Mouse (Mus musculus) neural tube, embryonic 12.5 days (tissue): ENCODE results near the gene Epb41l3. TPM values are rescaled to one million over a fixed set of nuclear protein-coding genes. Genes with fewer than 3 reads are reported as not detected.
A peak's percentile ranks its signal among the peaks of the same experiment; 100 is the strongest.
"Not testable (repeated sequence)": the region's sequence is repeated elsewhere in the genome, so short reads cannot be mapped to it uniquely, and the experiment has no call there.

Experiments used
- ATAC-seq: fragments of 200-750 bp; cut with Nextera tagmentation; 2 replicates; pipeline ENCODE4 v1.8.0; 2017; ENCODE audit warnings: low read depth, mild to moderate bottlenecking, moderate TSS enrichment, moderate library complexity; ENCODE audit not compliant: low FRiP score
- H3K27ac ChIP-seq: fragments of 300-500 bp; sonication (generic); 2 replicates; pipeline ENCODE4 v1.5.1; 2016
- H3K27me3 ChIP-seq: fragments of 300-500 bp; sonication (generic); replicated peaks from 2 replicates; pipeline ENCODE4 v1.6.1; 2016; ENCODE audit warnings: mild to moderate bottlenecking
- H3K36me3 ChIP-seq: fragments of 300-500 bp; sonication (generic); 2 replicates; pipeline ENCODE4 v1.6.1; 2016; ENCODE audit warnings: mild to moderate bottlenecking
- H3K4me1 ChIP-seq: fragments of 300-500 bp; sonication (generic); 2 replicates; pipeline ENCODE4 v1.6.1; 2016
- H3K4me2 ChIP-seq: fragments of 300-500 bp; sonication (generic); replicated peaks from 2 replicates; pipeline ENCODE4 v1.6.1; 2016; ENCODE audit warnings: mild to moderate bottlenecking
- H3K4me3 ChIP-seq: fragments of 300-500 bp; sonication (generic); 2 replicates; pipeline ENCODE4 v1.5.1; 2016
- H3K9ac ChIP-seq: fragments of 300-500 bp; sonication (generic); 2 replicates; pipeline ENCODE4 v1.6.1; 2016; ENCODE audit warnings: mild to moderate bottlenecking
- H3K9me3 ChIP-seq: fragments of 300-500 bp; sonication (generic); 2 replicates; pipeline ENCODE4 v1.6.1; 2016; ENCODE audit warnings: mild to moderate bottlenecking
- WGBS: fragments of 180-500 bp; shearing (Covaris S2); methylation state at CpG from one replicate; pipeline ENCODE4 v1.1.7; 2016; 5-methylcytosine and 5-hydroxymethylcytosine counted together
- polyA plus RNA-seq: library from polyadenylated mRNA; unstranded; fragments of >200 nt; fragmentation: Nextera tagmentation; extraction: Ambion mirVana; gene quantifications from 2 replicates; pipeline ENCODE4 v1.2.1, GENCODE M21; 2016

Gene Epb41l3
- polyA plus RNA-seq, 1 experiment from 2014 or later, result 117 TPM

DNA sequence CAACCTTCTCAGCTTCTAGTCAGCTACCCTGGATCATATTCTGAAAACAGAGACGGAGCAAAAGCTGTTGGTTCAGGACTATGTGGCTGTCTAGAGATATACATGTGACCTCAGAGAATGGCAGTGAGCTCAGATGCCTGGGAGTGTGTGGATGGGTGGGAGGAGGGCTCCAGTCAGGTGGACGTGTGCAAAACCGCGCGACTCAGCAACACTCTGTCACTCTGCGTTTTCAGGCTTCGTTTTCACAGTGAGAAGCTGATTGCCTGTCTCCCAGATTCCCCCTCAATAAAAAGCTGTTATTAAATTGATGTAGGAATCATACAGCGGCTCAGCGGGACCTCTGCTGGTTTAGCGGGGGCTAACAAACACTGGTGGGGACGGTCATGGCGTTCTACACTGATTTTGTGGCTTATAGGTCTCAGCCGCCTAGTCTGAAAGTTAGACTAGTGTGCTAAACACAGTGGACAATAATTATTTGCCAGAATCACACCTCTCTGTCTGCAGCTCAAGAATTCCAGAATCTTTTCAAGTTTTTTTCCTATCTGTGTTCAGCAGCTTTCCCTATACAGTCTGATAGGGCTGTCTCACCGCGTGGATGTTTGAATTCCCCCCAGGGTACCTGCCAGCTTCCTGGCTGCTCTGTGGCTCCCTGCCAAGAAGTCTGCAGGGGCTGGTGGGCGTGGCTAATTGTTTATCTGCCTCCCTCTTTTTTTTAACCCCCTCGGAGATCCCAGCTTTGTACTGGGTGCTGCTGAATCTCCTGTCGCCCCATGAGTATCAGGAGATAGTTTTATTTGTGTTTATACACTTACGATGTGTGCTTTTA, 45.3 kb downstream of the Epb41l3 start:
- peaks cover 15% of the 10 kb centered on the region for H3K4me1 ChIP-seq
- 11% methylated on average over 19 of the region's 19 CpGs for WGBS
- no peaks in the 10 kb centered on the region for H3K36me3 ChIP-seq
- peak overlapping the region; percentile 54 for H3K4me2 ChIP-seq
- peak overlapping the region; percentile 1; the same call in 1 of the 2 replicates for H3K4me3 ChIP-seq
- no peak overlapping the region for H3K9ac ChIP-seq
- H3K27me3 ChIP-seq, result no peaks in the 10 kb centered on the region; the same call in 1 of the 2 replicates
- H3K27ac ChIP-seq, result no peak overlapping the region
- peak; percentile 82 for ATAC-seq
- no peaks in the 10 kb centered on the region for H3K9me3 ChIP-seq

DNA sequence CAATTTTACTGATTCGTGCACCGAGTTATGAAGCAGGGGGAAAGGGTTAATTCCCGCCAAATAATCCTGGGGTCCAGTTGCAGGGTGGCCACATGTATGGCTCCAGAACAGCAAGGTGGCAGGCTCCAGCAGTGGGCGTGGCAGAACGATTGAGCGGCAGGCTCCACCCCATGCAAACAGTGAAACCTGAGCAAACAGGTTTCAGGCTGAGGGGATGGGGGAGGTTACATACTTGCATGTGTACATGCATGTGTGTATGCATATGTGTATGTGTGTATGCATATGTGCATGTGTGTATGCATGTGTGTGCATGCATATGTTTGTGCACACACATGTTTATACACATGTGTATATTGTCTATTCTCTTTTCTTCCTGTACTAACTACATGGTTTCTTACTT, 46.9 kb downstream of the Epb41l3 start:
- not testable (repeated sequence) for H3K27me3 ChIP-seq, H3K4me3 ChIP-seq, H3K27ac ChIP-seq, ATAC-seq, H3K9me3 ChIP-seq, H3K9ac ChIP-seq, H3K36me3 ChIP-seq
- Histone ChIP-seq H3K4me2 (peak overlapping the region; percentile 45), H3K4me1 (peaks cover 15% of the 10 kb centered on the region)
- WGBS, result 13% methylated on average over 6 of the region's 6 CpGs

DNA sequence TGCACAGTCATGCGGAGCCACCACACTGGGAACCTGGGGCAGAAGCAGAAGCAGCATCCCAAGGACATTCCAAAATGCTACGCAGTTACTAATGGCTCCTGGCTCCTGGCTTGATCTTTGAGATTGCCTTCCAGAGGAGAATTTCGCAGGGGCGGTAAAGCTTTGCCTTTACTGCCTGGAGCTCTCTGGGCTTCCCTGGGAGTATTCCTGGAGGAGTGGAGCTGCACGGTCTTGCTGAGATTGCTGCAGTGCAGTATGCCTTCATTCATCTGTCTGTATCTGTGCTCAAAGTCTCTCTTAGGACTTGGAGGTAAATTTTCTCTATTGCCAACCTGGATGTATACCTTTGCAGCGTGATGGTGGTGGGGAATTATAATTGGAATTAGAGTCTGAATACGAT, 52.0 kb downstream of the Epb41l3 start:
- H3K4me2 ChIP-seq, result no peak overlapping the region
- 79% methylated on average over 7 of the region's 7 CpGs for WGBS
- no peaks in the 10 kb centered on the region for H3K36me3 ChIP-seq
- no peak overlapping the region for H3K4me3 ChIP-seq
- no peak overlapping the region for H3K27ac ChIP-seq
- no peaks in the 10 kb centered on the region; the same call in 1 of the 2 replicates for H3K27me3 ChIP-seq
- no peak for ATAC-seq
- H3K9me3 ChIP-seq, result no peaks in the 10 kb centered on the region
- H3K4me1 ChIP-seq, result peaks cover 3% of the 10 kb centered on the region; the same call in 1 of the 2 replicates
- no peak overlapping the region for H3K9ac ChIP-seq

DNA sequence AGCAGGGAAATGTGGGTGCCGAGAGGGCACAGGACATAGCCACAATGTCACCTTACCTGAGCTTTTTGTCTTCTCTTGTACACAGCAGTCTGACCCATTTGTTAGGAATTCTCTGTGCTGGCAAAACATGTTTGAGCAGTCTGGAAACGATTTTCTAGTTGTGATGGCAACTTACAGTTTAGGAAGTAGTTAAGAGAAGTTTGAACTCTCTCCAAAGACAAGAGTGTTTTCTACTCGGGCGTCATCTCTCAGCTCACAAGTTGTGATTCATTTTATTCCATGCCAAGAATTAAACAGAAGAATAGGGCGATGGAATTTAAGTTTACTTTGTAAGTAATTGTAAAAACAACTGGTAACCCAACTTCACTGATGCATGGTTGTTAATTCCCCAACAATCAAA, 52.5 kb downstream of the Epb41l3 start:
- Histone ChIP-seq H3K4me1 (peaks cover 3% of the 10 kb centered on the region; the same call in 1 of the 2 replicates), H3K27me3 (no peaks in the 10 kb centered on the region), H3K9ac (no peak overlapping the region), H3K4me3 (no peak overlapping the region), H3K4me2 (no peak overlapping the region), H3K9me3 (no peaks in the 10 kb centered on the region), H3K27ac (no peak overlapping the region), H3K36me3 (no peaks in the 10 kb centered on the region)
- 76% methylated on average over 5 of the region's 5 CpGs for WGBS
- no peak for ATAC-seq

DNA sequence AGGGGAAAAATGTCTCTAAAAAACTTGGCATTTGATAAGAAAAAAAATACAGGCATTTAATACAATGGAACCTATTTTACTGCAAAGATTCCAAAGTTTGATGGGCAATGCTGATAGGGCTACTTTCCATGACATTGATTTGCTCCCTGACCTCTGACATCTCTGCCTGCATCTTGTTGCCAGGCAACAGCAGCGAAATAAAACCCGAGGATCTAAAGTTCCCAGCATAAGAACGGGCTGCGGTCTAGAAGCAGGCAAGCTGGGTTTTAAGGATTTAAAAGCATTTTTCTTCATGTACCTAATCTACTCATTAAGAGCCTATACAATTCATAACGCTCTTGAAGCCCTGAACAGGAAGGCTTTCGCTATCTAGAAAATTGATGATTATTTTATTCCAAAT, 54.0 kb downstream of the Epb41l3 start:
- H3K36me3 ChIP-seq, result no peaks in the 10 kb centered on the region
- no peak overlapping the region for H3K27ac ChIP-seq
- H3K4me1 ChIP-seq, result peaks cover 3% of the 10 kb centered on the region; the same call in 1 of the 2 replicates
- H3K9ac ChIP-seq, result no peak overlapping the region
- no peak overlapping the region for H3K4me3 ChIP-seq
- no peak overlapping the region for H3K4me2 ChIP-seq
- no peaks in the 10 kb centered on the region for H3K9me3 ChIP-seq
- H3K27me3 ChIP-seq, result no peaks in the 10 kb centered on the region
- WGBS, result 29% methylated on average over 6 of the region's 6 CpGs
- no peak for ATAC-seq

DNA sequence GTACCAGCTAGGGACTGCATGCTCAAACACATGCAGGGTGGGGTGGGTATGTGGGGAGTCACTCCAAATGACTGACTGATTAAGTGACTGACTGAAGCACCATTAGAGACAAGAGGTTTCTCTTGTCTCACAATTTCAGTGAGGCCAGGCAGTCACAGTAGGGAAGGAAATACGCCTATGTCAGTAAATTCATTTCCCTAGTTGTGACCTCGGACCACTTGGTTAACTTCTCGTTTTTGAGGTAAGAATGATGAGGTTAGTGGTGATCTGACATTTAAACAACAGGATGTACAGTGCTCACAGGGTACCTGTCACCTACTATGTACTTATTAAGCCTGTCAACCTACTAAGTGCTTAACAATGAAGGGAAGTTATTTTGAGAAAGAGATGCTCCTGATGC, 67.5 kb downstream of the Epb41l3 start:
- no peak overlapping the region for H3K4me3 ChIP-seq
- no peaks in the 10 kb centered on the region for H3K27me3 ChIP-seq
- H3K9ac ChIP-seq, result no peak overlapping the region
- no peaks in the 10 kb centered on the region for H3K9me3 ChIP-seq
- no peak overlapping the region for H3K4me2 ChIP-seq
- no peaks in the 10 kb centered on the region for H3K4me1 ChIP-seq
- no peak overlapping the region for H3K27ac ChIP-seq
- WGBS, result 91% methylated on average over 3 of the region's 3 CpGs
- no peaks in the 10 kb centered on the region for H3K36me3 ChIP-seq
- ATAC-seq, result no peak

DNA sequence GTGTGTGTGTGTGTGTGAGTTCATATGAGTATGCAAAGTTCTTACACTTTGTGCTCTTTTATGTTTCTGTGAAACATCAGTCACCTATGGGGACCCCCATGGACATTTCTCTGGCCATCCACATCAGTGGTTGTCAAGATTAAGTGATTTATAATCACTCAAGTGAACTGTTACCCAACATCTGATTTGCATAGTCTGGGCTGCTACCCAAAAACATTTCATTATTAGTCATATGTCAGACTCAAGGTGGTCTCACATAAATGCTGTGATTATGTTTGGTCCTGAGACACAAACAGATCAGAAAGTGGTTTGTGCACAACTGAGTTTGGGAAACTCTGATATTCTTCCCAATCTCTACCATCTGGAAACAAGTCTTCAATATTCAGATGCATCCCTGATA, 75.3 kb downstream of the Epb41l3 start:
- Histone ChIP-seq H3K9me3 (no peaks in the 10 kb centered on the region), H3K36me3 (no peaks in the 10 kb centered on the region), H3K9ac (no peak overlapping the region), H3K4me3 (no peak overlapping the region), H3K27me3 (no peaks in the 10 kb centered on the region), H3K4me1 (0 out of 2 replicates have a peak, but pooled peaks cover under 1% of the 10 kb centered on the region), H3K27ac (no peak overlapping the region), H3K4me2 (no peak overlapping the region)
- no peak for ATAC-seq

DNA sequence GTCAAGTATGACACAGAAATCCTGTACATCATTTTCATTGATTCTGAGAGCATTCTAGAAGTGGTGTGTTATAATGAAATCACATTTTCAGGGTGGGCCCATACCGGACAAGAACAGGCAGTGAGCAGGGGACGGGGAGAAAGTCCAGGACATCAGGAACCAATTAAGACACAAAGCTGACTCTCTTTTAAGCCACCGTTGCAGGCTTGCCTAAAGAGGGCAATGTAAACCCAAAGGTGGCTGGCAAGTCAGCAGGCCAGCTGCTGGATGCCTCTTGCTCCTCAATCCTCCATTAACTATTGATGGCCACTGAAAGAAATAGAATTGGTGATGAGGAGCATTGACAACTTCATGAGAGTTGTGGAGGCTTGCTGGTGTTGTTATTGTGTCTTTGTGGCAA, 75.8 kb downstream of the Epb41l3 start:
- no peak overlapping the region for H3K9ac ChIP-seq
- H3K36me3 ChIP-seq, result no peaks in the 10 kb centered on the region
- 25% methylated on average over 3 of the region's 3 CpGs for WGBS
- ATAC-seq, result no peak
- H3K4me1 ChIP-seq, result peaks cover 4% of the 10 kb centered on the region; the same call in 1 of the 2 replicates
- no peak overlapping the region for H3K4me2 ChIP-seq
- H3K27ac ChIP-seq, result no peak overlapping the region
- H3K27me3 ChIP-seq, result no peaks in the 10 kb centered on the region
- H3K9me3 ChIP-seq, result no peaks in the 10 kb centered on the region
- no peak overlapping the region for H3K4me3 ChIP-seq

DNA sequence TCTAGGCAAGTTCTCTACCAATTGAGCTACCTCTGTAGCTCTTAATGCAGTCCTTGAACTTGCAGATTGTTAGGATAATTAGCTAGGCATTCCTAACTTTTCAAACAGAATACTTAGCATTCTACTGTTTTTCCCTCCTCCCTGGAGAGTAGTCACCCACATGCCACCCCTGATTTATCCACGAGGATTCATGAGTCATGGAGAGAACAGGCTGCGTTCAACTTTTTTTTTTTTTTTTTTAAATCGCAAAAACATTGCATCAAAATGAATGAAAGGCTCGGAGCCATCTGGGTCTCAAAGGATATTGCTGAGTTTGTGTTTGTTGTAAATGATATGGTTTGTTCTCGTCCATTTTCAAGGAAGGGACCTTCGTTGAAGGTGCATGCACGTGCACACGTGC, 79.6 kb downstream of the Epb41l3 start:
- Histone ChIP-seq H3K27me3 (no peaks in the 10 kb centered on the region; the same call in 1 of the 2 replicates), H3K4me2 (no peak overlapping the region), H3K36me3 (no peaks in the 10 kb centered on the region), H3K4me1 (peaks cover 14% of the 10 kb centered on the region), H3K9me3 (no peaks in the 10 kb centered on the region), H3K4me3 (no peak overlapping the region), H3K27ac (no peak overlapping the region), H3K9ac (no peak overlapping the region)
- ATAC-seq, result no peak
- 78% methylated on average over 8 of the region's 8 CpGs for WGBS

DNA sequence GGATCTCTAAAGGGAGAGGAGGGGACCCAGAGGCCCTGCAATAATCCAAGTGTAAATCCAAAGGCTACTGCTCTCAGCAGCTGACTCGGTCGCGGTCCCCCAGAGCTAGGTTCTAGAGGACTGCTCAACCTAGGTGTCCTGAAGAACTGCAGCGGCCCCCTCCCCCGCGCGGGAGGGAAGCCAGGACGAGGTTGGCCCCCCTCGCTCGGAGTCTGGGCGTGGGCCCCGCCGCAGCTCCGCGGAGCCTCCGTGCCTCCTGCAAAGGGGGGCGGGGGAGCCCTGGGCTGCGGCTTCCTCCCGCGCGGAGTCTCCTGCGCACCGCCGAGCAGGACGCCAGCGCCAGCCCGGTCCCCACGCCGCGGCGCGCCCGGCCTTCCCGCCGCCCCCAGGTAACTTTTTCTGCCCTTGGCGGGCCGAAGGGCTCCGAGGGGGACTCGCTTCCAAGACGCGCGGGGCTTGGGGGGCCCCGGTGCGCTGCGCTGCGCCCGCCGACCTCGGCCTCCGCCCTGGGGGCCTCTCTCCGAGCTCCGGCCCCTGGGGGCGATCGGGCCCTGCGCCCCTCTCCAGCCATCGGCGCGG, 81.1 kb downstream of the Epb41l3 start:
- H3K4me1 ChIP-seq, result peaks cover 14% of the 10 kb centered on the region
- H3K36me3 ChIP-seq, result no peaks in the 10 kb centered on the region
- no peaks in the 10 kb centered on the region for H3K9me3 ChIP-seq
- peak overlapping the region; percentile 94 for H3K4me2 ChIP-seq
- peak overlapping the region; percentile 22; the same call in 1 of the 2 replicates for H3K27ac ChIP-seq
- H3K4me3 ChIP-seq, result peak overlapping the region; percentile 88
- peak overlapping the region; percentile 90 for H3K9ac ChIP-seq
- ATAC-seq, result peak; percentile 85
- under 1% methylated on average over 58 of the region's 58 CpGs for WGBS
- no peaks in the 10 kb centered on the region; the same call in 1 of the 2 replicates for H3K27me3 ChIP-seq

DNA sequence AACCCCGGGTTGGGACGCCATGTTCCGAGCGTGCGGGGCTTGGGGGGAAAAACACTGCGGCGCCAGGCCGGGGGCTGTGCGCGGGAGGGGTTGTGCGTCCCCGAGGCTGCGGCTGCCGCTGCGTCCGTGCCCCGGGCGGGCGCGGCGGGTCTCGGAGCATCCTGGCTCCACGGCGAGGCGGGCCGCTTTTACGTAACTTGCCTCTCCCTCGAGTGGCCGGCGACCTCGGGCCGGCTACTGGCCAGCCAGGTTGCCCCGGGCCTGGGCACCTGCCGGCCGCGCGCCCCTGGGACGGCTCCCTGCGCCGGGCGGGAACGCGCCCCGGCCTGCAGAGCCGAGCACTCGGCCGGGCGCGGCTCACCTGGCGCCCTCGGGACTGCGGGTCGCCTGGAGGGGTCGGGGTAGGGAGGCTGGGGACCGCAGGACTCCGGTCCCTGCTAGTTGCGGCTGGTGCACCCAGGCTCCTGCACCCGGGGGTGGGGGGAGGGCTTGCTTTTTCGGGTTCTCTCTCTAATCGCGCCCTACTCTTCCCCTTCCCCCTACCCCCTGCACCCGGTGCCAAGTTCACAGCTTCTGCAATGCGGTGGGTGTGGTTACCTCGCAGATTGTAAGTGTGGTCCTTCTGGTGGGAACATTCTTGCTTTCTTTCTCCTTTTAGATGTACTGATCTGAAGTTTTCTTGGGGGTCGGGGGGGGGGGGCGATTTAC, 81.8 kb downstream of the Epb41l3 start:
- H3K4me2 ChIP-seq, result peak overlapping the region; percentile 94
- WGBS, result under 1% methylated on average over 56 of the region's 66 CpGs
- H3K9me3 ChIP-seq, result no peaks in the 10 kb centered on the region
- H3K4me1 ChIP-seq, result peaks cover 14% of the 10 kb centered on the region
- H3K36me3 ChIP-seq, result no peaks in the 10 kb centered on the region
- H3K4me3 ChIP-seq, result peak overlapping the region; percentile 88
- 0 out of 2 replicates have a peak overlapping the region, but pooled peaks have one; percentile 22 for H3K27ac ChIP-seq
- peak; percentile 64 for ATAC-seq
- H3K9ac ChIP-seq, result peak overlapping the region; percentile 90
- H3K27me3 ChIP-seq, result no peaks in the 10 kb centered on the region; the same call in 1 of the 2 replicates

DNA sequence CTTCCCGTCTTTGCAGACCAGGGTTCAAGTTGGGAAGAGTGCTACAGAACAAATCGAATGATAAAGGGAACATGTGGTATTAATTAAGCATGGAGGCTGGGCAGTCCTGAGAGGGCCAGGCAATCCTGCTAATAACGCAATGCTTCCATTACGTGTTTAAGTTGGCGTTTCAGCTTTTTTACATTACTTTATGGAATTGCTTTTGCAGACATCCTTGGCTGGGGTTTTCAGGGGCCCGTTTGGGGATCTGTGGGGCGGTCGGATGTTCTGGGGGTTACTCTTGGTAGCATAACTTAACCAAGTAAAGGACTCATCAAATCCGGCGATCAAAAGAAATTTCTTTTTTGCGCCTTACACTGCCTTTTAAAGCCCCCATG, 82.3 kb downstream of the Epb41l3 start:
- Histone ChIP-seq H3K27ac (no peak overlapping the region), H3K27me3 (no peaks in the 10 kb centered on the region; the same call in 1 of the 2 replicates), H3K4me1 (peaks cover 14% of the 10 kb centered on the region), H3K4me3 (peak overlapping the region; percentile 88), H3K4me2 (peak overlapping the region; percentile 94), H3K9me3 (no peaks in the 10 kb centered on the region), H3K36me3 (no peaks in the 10 kb centered on the region), H3K9ac (peak overlapping the region; percentile 90; the same call in 1 of the 2 replicates)
- no peak for ATAC-seq
- 5% methylated on average over 11 of the region's 11 CpGs for WGBS
